Comparison of ENCODE assay signal across 9 mouse cellular contexts in the genomic region with DNA sequence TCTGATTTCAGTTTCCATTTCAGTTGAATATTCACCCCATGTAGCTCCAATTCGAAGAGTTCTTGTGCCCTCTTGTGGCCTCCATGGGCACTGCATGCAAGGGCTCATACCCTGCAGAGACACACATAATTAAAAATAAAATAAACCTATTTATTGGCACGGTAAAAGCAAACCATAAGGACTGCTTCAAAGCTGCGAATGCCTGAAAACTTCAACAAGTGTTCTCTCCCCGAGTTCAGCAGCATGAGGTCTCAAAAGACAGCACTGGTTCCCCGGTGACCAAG. TPM values are rescaled to one million over a fixed set of nuclear protein-coding genes. Genes with fewer than 3 reads are reported as not detected.
A peak's percentile ranks its signal among the peaks of the same experiment; 100 is the strongest.
DNase-seq lines count a peak whose midpoint lies in the region; ATAC-seq lines count a peak whose summit lies in the region.
"Had no signal": no experiment of that assay in that cellular context is flagged by ENCODE, and none has a peak within 500 bp of the region (broad histone marks: within the 10 kb centered on the region; RNA-seq: fewer than 3 reads in every experiment).

No protein-coding gene starts in this region.

- H3K4me1 ChIP-seq in intestine, embryonic 16.5 days (ENCODE audit: control insufficient read depth, insufficient read depth, low read length): no peaks in the 10 kb centered on the region
- H3K4me1 ChIP-seq: heart, embryonic 15.5 days had no signal

- H3K36me3 ChIP-seq in intestine, embryonic 16.5 days (ENCODE audit: control insufficient read depth, insufficient read depth, low read length): no peaks in the 10 kb centered on the region
- H3K36me3 ChIP-seq: heart, embryonic 15.5 days had no signal

- WGBS in intestine, embryonic 16.5 days: 38% methylated on average over 5 of the region's 5 CpGs

- no peak overlapping the region for H3K4me2 ChIP-seq in intestine, embryonic 16.5 days (ENCODE audit: low read depth, low read length)
- H3K4me2 ChIP-seq: heart, embryonic 15.5 days had no signal

- H3K27ac ChIP-seq in intestine, embryonic 16.5 days (ENCODE audit: low read length): peak overlapping the region; percentile 10
- H3K27ac ChIP-seq: heart, embryonic 15.5 days had no signal

- ATAC-seq in intestine, embryonic 16.5 days: peak; percentile 43

- no peak overlapping the region for H3K4me3 ChIP-seq in intestine, embryonic 16.5 days (ENCODE audit: low read length)
- H3K4me3 ChIP-seq: heart, embryonic 15.5 days had no signal

- peak; percentile 53 to 54 for DNase-seq in cerebellum, postnatal 36 days
- no peak for DNase-seq in cerebellum, adult 9-10 months
- peak; percentile 76 for DNase-seq in ovary, postnatal 36 days (ENCODE audit: low spot score)
- no peak for DNase-seq in ovary, adult 18-20 months (ENCODE audit: low spot score)
- peak; percentile 44 for DNase-seq in c-Kit-positive CD71-positive TER-119-negative erythroid progenitor cells, embryonic 14.5 days (ENCODE audit: low read depth)
- DNase-seq in lung, postnatal 4 days: peak; percentile 61 to 77
- DNase-seq in urinary bladder, postnatal 4 days (ENCODE audit: low spot score in 2 of 2): peak; percentile 43 to 83

- no peak overlapping the region for H3K9ac ChIP-seq in intestine, embryonic 16.5 days (ENCODE audit: low read depth, low read length)
- H3K9ac ChIP-seq: heart, embryonic 15.5 days had no signal

- H3K27me3 ChIP-seq in intestine, embryonic 16.5 days (replicated peaks; ENCODE audit: control insufficient read depth, insufficient read depth, low read length): no peaks in the 10 kb centered on the region
- H3K27me3 ChIP-seq: heart, embryonic 15.5 days had no signal

- H3K9me3 ChIP-seq in intestine, embryonic 16.5 days (ENCODE audit: control insufficient read depth, low read length): peaks cover 32% of the 10 kb centered on the region

RNA-seq across cellular contexts. Expression of a gene that starts 10.2 kb away (rescaled TPM):
- not detected in 2 replicates for polyA plus RNA-seq in intestine, embryonic 16.5 days (2015; fragmentation: Nextera tagmentation; extraction: Ambion mirVana)
- polyA plus RNA-seq: heart, embryonic 15.5 days had no signal

RNA-seq across cellular contexts. Expression of a gene that starts 10.2 kb away (rescaled TPM):
- 135 and 141 TPM in 2 replicates for polyA plus RNA-seq in intestine, embryonic 16.5 days (2015; fragmentation: Nextera tagmentation; extraction: Ambion mirVana)

Comparison
In these comparisons a context has a peak if more than half of its experiments do, and no peak if none do; other contexts are left out.
1. DNase-seq: peak in cerebellum, postnatal 36 days (2 of 2), ovary, postnatal 36 days (single experiment), c-Kit-positive CD71-positive TER-119-negative erythroid progenitor cells, embryonic 14.5 days (single experiment), lung, postnatal 4 days (2 of 2) and urinary bladder, postnatal 4 days (2 of 2); none in cerebellum, adult 9-10 months (single experiment) and ovary, adult 18-20 months (single experiment).